Mouse (Mus musculus) layer of hippocampus, adult 2 months (tissue): ENCODE measurements at regions not wholly inside any gene's neighbourhood (a gene's known extent, or its start where the extent isn't known, plus 50 kb on each side); places are given as distances from the start of the nearest gene placed in this dataset.

Source experiments
- DNase-seq, 2 experiments: peaks; one replicate each; pipeline ENCODE4 v3.0.0; 2022; ENCODE audit warnings: low spot score in 2 of 2
- H3K27ac ChIP-seq: fragments of 200-600 bp; 2 replicates; pipeline ENCODE4 v1.8.1; 2022
- H3K4me3 ChIP-seq: fragments of 200-600 bp; 2 replicates; pipeline ENCODE4 v1.8.1; 2022; ENCODE audit warnings: mild to moderate bottlenecking
- CTCF ChIP-seq: fragments of 200-600 bp; conservative IDR thresholded peaks from 2 replicates; pipeline ENCODE4 v1.8.1; 2022; ENCODE audit warnings: antibody characterized with exemption, mild to moderate bottlenecking, moderate library complexity

- H3K4me3 ChIP-seq = no peak overlapping the region
- TF ChIP-seq CTCF = no peak
- no peak overlapping the region for H3K27ac ChIP-seq
- no peak for DNase-seq
Measured at GRCm38 (mm10) chr10:115758667-115759066, 58.0 kb upstream of the Tspan8 start.
